Mouse (Mus musculus) embryonic fibroblast, embryonic 13.5 days (primary cell): Measurements from ENCODE around the gene Etl4.

Experiments used
- CTCF ChIP-seq: IDR thresholded peaks from 2 replicates; pipeline ENCODE4 v1.5.1; 2011; ENCODE audit warnings: mild to moderate bottlenecking, control low read depth, low read length, moderate library complexity, borderline replicate concordance; ENCODE audit not compliant: insufficient read depth
- POLR2A ChIP-seq: IDR thresholded peaks from 2 replicates; pipeline ENCODE4 v1.6.1; 2011; ENCODE audit warnings: low read depth, mild to moderate bottlenecking, control low read depth, low read length, moderate library complexity

DNA sequence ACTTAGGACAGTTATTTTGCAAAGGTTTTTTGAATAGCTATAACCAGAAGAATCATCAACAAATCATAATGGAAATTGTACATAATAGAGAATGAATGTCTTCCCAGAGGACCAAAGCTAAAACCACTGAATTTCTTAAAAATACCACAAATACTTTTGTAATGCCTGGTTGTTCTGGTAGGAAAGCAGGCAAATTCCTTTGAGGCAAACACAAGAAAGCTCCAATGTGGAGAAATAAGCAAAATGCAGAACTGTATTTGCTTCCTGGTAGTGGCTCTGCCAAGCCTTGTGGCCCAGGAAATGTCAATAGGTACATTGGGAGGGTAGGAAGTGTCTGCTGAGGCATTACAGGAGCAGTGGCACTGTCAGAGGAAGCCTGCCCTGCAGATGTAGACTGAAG, 443.2 kb downstream of the Etl4 start:
- TF ChIP-seq CTCF (no peak), POLR2A (no peak)
